Mouse (Mus musculus) gastrocnemius, postnatal 36 days (tissue): ENCODE results near the gene Xirp1. TPM values are rescaled to one million over a fixed set of nuclear protein-coding genes. Genes with fewer than 3 reads are reported as not detected.

Experiments
- DNase-seq, 2 experiments: peaks; one replicate each; pipeline ENCODE4 v3.0.0; 2022
- intact Hi-C: fragments of 180-260 bp; cut with DNase I; formaldehyde crosslinking; loops from one replicate; pipeline ENCODE4 v1.15.1; 2025
- total RNA-seq, 2 experiments: library from RNA; stranded (reverse); gene quantifications; 2 replicates each; pipeline ENCODE4 v1.2.3; 2021

Gene Xirp1
- total RNA-seq, 2 experiments from 2014 or later, result 96.9 to 125 TPM

- no peak for DNase-seq
- intact Hi-C loops, result no loop called here
These were observed 30.1 kb downstream of the Xirp1 start for GRCm38 (mm10) chr9:119993092-119993844.

GRCm38 (mm10) chr9:119991310-119991709, 32.1 kb downstream of the Xirp1 start:
- intact Hi-C loops, result no loop called here
- no peak for DNase-seq

GRCm38 (mm10) chr9:119988304-119988703, 35.1 kb downstream of the Xirp1 start:
- DNase-seq, result no peak
- intact Hi-C loops, result no loop called here

- DNase-seq, result no peak
- intact Hi-C loops, result no loop called here
These were observed 37.4 kb downstream of the Xirp1 start for GRCm38 (mm10) chr9:119985881-119986574.

GRCm38 (mm10) chr9:119984536-119985011, 38.8 kb downstream of the Xirp1 start, which contains the start of gene Csrnp1:
Csrnp1 (minus strand) TSS chr9:119984658.
- no peak for DNase-seq
- intact Hi-C loops, result no loop called here

GRCm38 (mm10) chr9:119983585-119984535, 39.5 kb downstream of the Xirp1 start:
- intact Hi-C loops, result no loop called here
- DNase-seq, result peak; percentile 82 to 91

- DNase-seq, result peak in 1 of 2 experiments; percentile 28
- intact Hi-C loops, result no loop called here
These were observed 40.3 kb downstream of the Xirp1 start for GRCm38 (mm10) chr9:119982956-119983551.

GRCm38 (mm10) chr9:119982241-119982811, 41.1 kb downstream of the Xirp1 start:
- no peak for DNase-seq
- intact Hi-C loops, result no loop called here

- intact Hi-C loops, result no loop called here
- peak; percentile 52 to 60 for DNase-seq
These were observed 41.9 kb downstream of the Xirp1 start for GRCm38 (mm10) chr9:119981183-119982179.

- intact Hi-C loops, result no loop called here
- DNase-seq, result no peak
These were observed 42.6 kb downstream of the Xirp1 start for GRCm38 (mm10) chr9:119980770-119981182.

- intact Hi-C loops, result no loop called here
These were observed 43.6 kb downstream of the Xirp1 start for GRCm38 (mm10) chr9:119979749-119980148.

GRCm38 (mm10) chr9:119978811-119979441, 44.5 kb downstream of the Xirp1 start:
- no peak for DNase-seq
- intact Hi-C loops, result no loop called here

More at GRCm38 (mm10) chr9:119979749-119980148, 43.6 kb downstream of the Xirp1 start:
- no peak for DNase-seq

GRCm38 (mm10) chr9:119978151-119978810, 45.1 kb downstream of the Xirp1 start:
- DNase-seq, result no peak
- intact Hi-C loops, result no loop called here

- intact Hi-C loops, result no loop called here
These were observed 45.8 kb downstream of the Xirp1 start for GRCm38 (mm10) chr9:119977557-119978060.

GRCm38 (mm10) chr9:119976704-119977556, 46.5 kb downstream of the Xirp1 start:
- intact Hi-C loops, result no loop called here
- DNase-seq, result no peak

More at GRCm38 (mm10) chr9:119977557-119978060, 45.8 kb downstream of the Xirp1 start:
- DNase-seq, result no peak

GRCm38 (mm10) chr9:119975286-119975685, 48.1 kb downstream of the Xirp1 start:
- intact Hi-C loops, result no loop called here
- no peak for DNase-seq
